9 mouse cellular contexts compared by ENCODE assay signal in the genomic region with DNA sequence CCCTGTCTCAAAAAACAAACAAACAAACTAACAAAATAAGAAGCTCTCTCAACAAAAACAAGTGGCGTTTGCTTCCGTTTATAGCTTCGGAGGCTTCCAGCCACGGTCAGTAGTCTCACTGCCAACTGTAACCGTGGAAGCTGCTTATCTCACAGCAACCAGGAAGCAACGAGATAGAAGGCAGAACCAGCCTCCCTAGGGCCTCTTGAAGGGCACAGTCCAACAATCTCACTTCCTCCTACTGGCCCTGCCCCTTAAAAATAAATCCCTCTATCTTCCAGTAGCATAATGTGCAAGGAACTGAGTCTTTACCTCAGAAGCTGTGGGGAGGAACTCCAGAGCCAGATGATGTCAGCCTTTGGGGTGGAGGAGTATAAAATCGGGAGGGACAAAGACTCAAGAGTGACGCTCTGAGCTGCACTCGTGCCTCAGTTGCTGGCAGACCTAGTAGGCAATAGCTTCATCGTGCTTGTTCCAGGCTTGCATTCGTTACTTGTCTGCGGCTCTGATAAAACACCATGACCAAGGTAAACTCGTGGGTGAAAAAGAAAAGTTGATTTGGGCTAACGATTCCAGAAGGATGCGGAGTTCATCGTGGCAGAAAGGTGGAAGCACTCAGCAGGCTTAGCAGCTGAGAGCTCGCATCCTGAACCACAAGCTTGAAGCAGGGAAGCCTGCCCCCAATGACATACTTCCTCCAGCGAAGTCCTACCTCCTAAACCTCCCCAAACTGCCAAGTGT. TPM values are rescaled to one million over a fixed set of nuclear protein-coding genes. Genes with fewer than 3 reads are reported as not detected.
A peak's percentile ranks its signal among the peaks of the same experiment; 100 is the strongest.
DNase-seq lines count a peak whose midpoint lies in the region; ATAC-seq and TF ChIP-seq lines count a peak whose summit lies in the region.
"Had no signal": no experiment of that assay in that cellular context is flagged by ENCODE, and none has a peak within 500 bp of the region (broad histone marks: within the 10 kb centered on the region; RNA-seq: fewer than 3 reads in every experiment).

No protein-coding gene starts in this region.

- 0 out of 2 replicates have a peak overlapping the region, but pooled peaks have one; percentile 6 for H3K27ac ChIP-seq in liver, embryonic 14.5 days
- peak overlapping the region; percentile 56 for H3K27ac ChIP-seq in stomach, postnatal 0 days (replicated peaks)
- H3K27ac ChIP-seq: left cerebral cortex, adult 2 months had no signal

- no peak overlapping the region; the same call in 1 of the 2 replicates for H3K4me2 ChIP-seq in liver, embryonic 14.5 days (ENCODE audit: low read depth)
- H3K4me2 ChIP-seq in stomach, postnatal 0 days (replicated peaks; ENCODE audit: low read depth) = no peak overlapping the region

- ATAC-seq in liver, embryonic 14.5 days (ENCODE audit: insufficient read depth) = peak; percentile 77
- peak; percentile 83 for ATAC-seq in stomach, postnatal 0 days (ENCODE audit: low FRiP score, low TSS enrichment)

- peak; percentile 67 for TF ChIP-seq EP300 in liver, embryonic 14.5 days (IDR thresholded peaks at IDR 0.05; ENCODE audit: low read depth)
- no peak for TF ChIP-seq EP300 in stomach, postnatal 0 days (optimal IDR thresholded peaks at IDR 0.05)

- H3K36me3 ChIP-seq in liver, embryonic 14.5 days (replicated peaks; ENCODE audit: control insufficient read depth, insufficient read depth, low read depth) = no peaks in the 10 kb centered on the region
- no peaks in the 10 kb centered on the region for H3K36me3 ChIP-seq in stomach, postnatal 0 days (ENCODE audit: control insufficient read depth, insufficient read depth, low read length)

- TF ChIP-seq CTCF in liver, embryonic 14.5 days (IDR thresholded peaks at IDR 0.05; ENCODE audit: low read depth) = no peak
- TF ChIP-seq CTCF in stomach, postnatal 0 days (IDR thresholded peaks at IDR 0.05; ENCODE audit: low read depth) = no peak

- H3K4me1 ChIP-seq in liver, embryonic 14.5 days (replicated peaks; ENCODE audit: control insufficient read depth in 2 of 2, insufficient read depth in 2 of 2, low read length in 1 of 2) = peaks cover 9 to 15% of the 10 kb centered on the region in 2 experiments
- no peaks in the 10 kb centered on the region for H3K4me1 ChIP-seq in stomach, postnatal 0 days (replicated peaks; ENCODE audit: control insufficient read depth, insufficient read depth)

- H3K27me3 ChIP-seq in liver, embryonic 14.5 days (ENCODE audit: control insufficient read depth, insufficient read depth, low read length) = no peaks in the 10 kb centered on the region
- no peaks in the 10 kb centered on the region for H3K27me3 ChIP-seq in stomach, postnatal 0 days (ENCODE audit: control insufficient read depth, insufficient read depth, low read length)

- no peaks in the 10 kb centered on the region for H3K9me3 ChIP-seq in liver, embryonic 14.5 days (ENCODE audit: control insufficient read depth, low read length)
- no peaks in the 10 kb centered on the region for H3K9me3 ChIP-seq in stomach, postnatal 0 days (ENCODE audit: control insufficient read depth, low read length)

- no peak overlapping the region for H3K4me3 ChIP-seq in liver, embryonic 14.5 days (ENCODE audit: insufficient read depth in 1 of 2, low read depth in 2 of 2, low read length in 2 of 2)
- no peak overlapping the region for H3K4me3 ChIP-seq in stomach, postnatal 0 days (ENCODE audit: low read depth, low read length)
- H3K4me3 ChIP-seq: left cerebral cortex, adult 2 months had no signal

- 50% methylated on average over 18 of the region's 18 CpGs for WGBS in liver, embryonic 14.5 days (ENCODE audit: insufficient replicate concordance)
- 82% methylated on average over 18 of the region's 18 CpGs for WGBS in stomach, postnatal 0 days

- peak; percentile 77 to 80 for DNase-seq in spleen, postnatal 36 days (ENCODE audit: low spot score in 2 of 2)
- no peak for DNase-seq in spleen, postnatal 14 days (ENCODE audit: low spot score in 2 of 2)
- DNase-seq in c-Kit-positive CD71-positive TER-119-positive erythroid progenitor cells, embryonic 14.5 days (ENCODE audit: low spot score) = peak; percentile 68
- peak; percentile 47 to 51 (median 48) for DNase-seq in liver, embryonic 14.5 days (ENCODE audit: low read depth in 3 of 3, low spot score in 3 of 3)
- DNase-seq in stomach, postnatal 0 days (ENCODE audit: low spot score) = peak; percentile 62
- no peak for DNase-seq in cerebellum, postnatal 25 days
- no peak for DNase-seq in adrenal gland, postnatal 10 days
- DNase-seq: gastrocnemius, postnatal 14 days had no signal

- no peak overlapping the region for H3K9ac ChIP-seq in liver, embryonic 14.5 days (replicated peaks)
- no peak overlapping the region for H3K9ac ChIP-seq in stomach, postnatal 0 days (ENCODE audit: low read length)

RNA-seq across cellular contexts. Expression of a gene that starts 35.3 kb away (rescaled TPM):
- polyA plus RNA-seq in liver, embryonic 14.5 days (2012; rRNA removed) = 7.5 and 17.0 TPM in 2 replicates
- 71.9 and 74.3 TPM in 2 replicates for polyA plus RNA-seq in liver, embryonic 14.5 days (2014; fragmentation: Nextera tagmentation; extraction: Ambion mirVana)
- 76.8 and 85.8 TPM in 2 replicates for polyA plus RNA-seq in stomach, postnatal 0 days (2015; fragmentation: Nextera tagmentation; extraction: Ambion mirVana)
- total RNA-seq in adrenal gland, postnatal 10 days (2021) = 100 to 1,000 TPM; 117 to 134 TPM

Comparison
In these comparisons a context has a peak if more than half of its experiments do, and no peak if none do; other contexts are left out.
1. DNase-seq: peak in spleen, postnatal 36 days (2 of 2), c-Kit-positive CD71-positive TER-119-positive erythroid progenitor cells, embryonic 14.5 days (single experiment), liver, embryonic 14.5 days (3 of 3) and stomach, postnatal 0 days (single experiment); none in spleen, postnatal 14 days (0 of 2), cerebellum, postnatal 25 days (0 of 2) and adrenal gland, postnatal 10 days (single experiment).